Mouse (Mus musculus) retina, postnatal 1 day (tissue): ENCODE results near the gene Rab5if.
"Not testable (repeated sequence)": the region's sequence is repeated elsewhere in the genome, so short reads cannot be mapped to it uniquely, and the experiment has no call there.

Experiments used
- DNase-seq: peaks from one replicate; pipeline ENCODE4 v3.0.0-alpha.2; 2012

Gene Rab5if

DNA sequence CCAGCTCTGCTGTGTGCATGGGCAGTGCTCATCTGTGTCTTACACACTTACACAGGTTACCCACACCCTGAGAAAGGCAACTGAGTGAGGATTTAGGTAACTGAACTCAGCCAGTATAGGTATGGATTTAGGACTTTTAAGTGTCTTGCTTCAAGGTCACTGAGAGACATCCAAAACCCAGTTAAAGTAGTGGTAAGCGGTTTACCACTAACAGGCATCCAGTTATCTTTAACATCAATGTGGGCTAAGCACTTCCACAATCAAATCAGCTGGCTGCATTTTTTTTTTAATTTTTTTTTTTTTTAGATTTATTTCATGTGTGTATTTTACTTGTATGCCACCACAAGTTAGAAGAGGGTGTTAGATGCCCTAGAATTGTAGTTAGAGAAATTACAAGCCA is 6.6 kb upstream of the Rab5if start:
- DNase-seq: no peak

DNA sequence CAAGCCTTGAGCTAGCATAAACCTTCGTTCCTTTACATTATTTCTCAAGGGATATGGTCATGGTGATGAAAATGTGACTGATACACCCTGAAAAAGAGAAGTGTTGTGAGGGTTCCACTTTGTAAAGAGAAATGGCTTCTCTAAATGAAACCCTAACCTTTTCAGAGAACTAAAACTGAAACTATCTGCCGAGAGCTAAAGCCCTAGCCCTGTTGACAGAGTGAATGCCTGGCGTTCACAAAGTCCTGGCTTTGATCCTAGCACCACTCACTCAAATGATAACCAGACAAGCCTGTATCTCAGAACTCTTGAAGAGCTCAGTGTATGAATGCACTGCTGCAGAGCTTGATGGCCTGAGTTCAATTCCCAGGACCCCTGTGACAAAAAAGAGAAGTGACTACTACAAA is 5.5 kb upstream of the Rab5if start:
- DNase-seq: no peak

DNA sequence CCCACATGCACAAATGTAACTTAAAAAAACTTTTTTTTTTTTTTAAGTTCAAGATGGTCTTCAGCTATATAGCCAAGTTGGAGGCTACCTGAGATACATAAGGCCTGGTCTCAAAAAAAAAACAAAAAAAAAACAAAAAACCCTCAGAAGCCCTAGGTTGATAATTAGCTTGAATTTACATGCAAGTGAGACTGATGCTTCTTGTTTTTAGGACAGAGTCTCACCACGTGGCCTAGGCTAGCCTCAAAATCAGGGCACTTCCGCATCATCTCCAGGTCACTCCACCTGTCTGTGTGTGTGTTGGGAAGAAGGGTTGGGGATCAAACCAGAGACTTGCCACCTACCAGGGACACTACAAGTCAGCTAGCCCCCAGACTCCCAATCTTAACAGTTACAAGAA is 5.1 kb upstream of the Rab5if start, which contains the start of gene 4930518I15Rik:
4930518I15Rik (minus strand) TSS at position 112 of the 400 bp plus-strand sequence.
- DNase-seq: no peak

DNA sequence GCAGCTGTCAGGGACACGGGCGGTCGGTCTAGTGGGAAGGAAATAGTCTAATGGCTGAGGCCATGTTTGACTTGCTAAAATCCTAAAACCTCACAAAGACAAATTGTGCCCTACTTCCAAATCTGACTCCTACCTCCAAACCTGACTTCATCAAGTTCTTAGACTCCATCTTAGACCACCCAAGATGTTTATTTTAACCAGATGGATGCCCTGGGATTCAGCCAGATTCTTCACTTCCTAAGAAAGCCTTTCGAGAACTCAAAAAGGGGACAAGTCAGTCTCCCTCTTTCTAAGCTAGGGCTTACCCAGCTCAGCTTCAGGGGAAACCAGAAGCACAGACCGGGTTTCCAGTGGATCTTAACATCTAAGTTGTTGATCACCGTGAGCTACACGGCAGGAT is 4.3 kb upstream of the Rab5if start:
- no peak for DNase-seq

DNA sequence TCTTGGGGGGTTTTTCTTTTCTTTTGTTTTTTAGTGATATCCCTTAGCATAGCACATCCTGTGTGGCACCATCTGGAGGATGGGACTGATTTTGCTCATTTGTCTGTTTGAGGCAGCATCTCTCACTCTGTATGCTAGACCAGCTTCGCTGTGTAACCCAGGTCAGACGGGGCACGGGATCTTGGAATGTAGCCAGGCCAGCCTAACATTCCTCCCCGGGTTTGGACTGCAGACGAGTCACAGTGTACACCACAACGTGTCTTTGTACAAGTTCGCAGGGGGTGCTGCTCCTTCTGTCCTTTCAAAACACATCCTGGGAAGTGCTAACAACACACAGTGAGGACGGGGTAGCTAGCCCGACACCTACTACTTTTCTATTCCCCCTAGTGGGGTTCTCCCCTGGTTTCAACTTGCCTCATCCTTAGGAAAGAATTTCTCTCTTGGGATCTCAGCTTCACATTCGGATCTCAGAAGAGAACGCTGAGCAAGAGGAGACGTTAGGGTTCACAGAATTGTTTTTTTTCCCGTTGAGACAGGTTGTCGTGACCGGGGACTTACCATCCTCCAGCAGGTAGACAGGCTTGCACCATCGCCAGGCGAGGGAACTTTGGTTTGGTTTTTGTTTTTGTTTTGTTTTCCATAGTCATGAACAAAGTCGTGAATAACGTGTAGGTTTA is 749 bp upstream of the Rab5if start:
- peak; percentile 56 for DNase-seq

DNA sequence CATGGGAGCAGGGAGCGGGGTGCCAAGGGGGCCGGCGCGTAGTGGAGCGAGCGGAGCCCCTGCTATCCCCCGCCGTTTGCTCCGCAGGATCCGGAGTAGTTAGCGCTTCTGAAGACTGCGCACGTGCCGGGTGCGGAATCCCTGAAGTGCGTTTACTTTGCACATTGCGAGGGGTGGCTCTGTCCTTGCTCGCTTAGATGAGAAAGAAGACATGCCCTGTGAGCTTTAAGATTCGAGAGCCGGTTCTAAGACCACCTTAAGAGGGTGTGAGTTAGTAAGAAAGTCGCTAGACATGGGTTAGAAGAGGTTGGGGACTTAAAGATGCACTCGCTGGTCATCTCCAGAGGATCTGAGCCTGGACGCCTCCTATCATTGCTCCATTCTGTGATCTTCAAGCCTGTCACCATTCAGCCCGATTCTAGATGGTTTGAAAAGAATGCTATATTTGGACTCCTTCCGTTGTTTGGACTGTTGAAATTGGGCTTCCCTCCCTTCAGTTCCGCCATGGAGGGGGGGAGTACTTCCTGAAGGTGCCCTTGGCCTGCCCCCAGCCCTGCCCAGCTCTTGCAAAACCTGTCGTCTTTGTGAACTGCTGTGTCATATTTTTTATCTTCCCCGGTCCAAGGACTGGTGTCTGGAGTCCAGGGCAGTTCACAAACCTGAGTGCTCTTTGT is 696 bp downstream of the Rab5if start:
- DNase-seq: no peak

DNA sequence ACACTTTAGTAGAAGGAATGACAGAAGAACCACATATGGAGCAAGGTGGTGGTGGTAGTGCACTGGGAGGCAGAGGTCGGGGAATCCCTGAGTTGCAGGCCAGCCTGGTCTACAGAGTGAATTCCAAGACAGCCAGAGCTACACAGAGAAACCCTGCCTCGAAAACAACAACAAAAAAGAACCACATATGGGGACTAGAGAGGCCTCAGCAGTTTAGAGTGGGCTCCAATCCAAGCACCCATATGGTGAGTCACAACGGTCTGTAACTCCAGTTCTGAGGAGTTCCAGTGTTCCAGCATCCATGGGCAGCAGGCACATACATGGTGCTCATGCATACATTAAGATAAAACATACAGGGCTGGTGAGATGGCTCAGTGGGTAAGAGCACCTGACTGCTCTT is 1.6 kb downstream of the Rab5if start:
- no peak for DNase-seq

- DNase-seq: no peak
These were observed 6.1 kb downstream of the Rab5if start for GRCm38 (mm10) chr2:156868994-156869393.

- no peak for DNase-seq
These were observed 6.6 kb downstream of the Rab5if start for GRCm38 (mm10) chr2:156869554-156869953.

DNA sequence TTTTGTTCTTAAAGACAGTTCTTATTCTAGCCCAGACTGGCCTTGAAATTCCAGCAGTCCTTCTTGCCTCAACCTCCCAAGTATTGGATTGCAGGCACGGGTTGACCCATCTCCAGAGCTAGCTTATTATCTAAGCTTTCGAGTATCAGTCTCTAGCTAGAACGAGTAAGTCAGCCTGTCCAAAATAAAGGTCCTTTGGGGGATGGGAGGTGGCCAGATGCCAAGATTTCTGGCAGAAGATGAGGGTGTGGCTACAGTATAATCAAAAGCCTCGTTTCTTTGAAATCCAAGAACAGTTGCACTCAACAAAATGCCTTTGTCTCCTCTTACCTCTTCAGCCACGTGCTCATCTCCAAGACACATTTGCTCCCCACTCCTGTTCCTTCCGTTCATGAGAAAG is 7.6 kb downstream of the Rab5if start:
- DNase-seq: no peak

- DNase-seq: peak; percentile 79
These were observed 10.7 kb downstream of the Rab5if start for GRCm38 (mm10) chr2:156873629-156874028.

DNA sequence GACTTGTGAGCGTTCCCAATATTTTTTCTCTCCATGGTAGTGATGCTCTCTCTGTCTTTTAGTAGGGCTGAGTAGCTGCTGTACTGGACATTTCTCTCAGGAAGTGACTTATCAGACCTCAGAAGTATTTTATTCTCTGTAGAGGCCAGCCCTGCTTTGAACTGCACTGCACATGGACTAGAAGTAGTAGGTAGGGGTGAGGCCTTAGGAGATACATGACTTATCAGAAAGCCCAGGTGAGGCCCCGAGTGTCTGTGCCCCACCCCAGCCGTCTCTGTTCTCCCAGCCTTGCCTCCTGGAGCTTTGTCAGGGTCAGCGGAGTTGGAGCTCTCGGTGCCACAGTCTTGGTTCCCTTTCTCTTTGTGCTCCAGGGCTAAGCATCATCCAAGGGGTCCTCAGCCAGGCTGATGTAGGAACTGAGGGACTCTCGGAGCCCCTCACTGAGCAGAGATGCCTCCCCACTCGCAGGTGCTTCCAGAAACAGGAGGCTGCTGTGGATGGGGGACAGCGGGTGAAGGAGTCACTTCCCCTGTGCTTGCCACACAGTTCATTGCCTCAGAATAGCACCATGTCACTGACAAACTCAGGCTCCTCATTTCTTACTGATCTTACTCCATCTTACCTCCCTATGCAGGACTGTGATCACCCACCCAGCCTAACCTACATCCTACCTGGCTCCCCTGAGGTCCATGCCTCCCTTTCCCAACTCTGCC is 11.3 kb downstream of the Rab5if start:
- DNase-seq: no peak

GRCm38 (mm10) chr2:156874760-156875510 is 12.0 kb downstream of the Rab5if start:
- DNase-seq: no peak

DNA sequence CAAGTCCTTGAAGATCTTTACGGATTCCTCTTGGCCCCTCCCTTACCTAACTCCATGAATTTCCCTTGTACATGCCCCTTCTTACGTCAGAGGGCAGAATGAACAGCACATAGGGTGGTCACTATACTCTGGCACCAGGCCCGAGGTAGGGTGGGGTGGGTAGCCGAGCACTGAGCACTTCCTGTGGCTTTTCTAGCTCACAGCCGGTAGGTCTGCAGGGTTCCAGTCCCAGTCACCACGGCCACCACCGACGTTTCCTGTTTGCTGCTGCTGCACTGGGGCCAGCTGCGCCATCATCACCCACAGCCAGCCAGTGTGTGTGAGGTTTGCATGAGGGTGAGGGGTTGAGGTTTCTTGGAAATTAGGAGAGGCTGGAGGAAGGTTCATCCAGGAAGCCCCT is 14.8 kb downstream of the Rab5if start:
- DNase-seq: no peak

DNA sequence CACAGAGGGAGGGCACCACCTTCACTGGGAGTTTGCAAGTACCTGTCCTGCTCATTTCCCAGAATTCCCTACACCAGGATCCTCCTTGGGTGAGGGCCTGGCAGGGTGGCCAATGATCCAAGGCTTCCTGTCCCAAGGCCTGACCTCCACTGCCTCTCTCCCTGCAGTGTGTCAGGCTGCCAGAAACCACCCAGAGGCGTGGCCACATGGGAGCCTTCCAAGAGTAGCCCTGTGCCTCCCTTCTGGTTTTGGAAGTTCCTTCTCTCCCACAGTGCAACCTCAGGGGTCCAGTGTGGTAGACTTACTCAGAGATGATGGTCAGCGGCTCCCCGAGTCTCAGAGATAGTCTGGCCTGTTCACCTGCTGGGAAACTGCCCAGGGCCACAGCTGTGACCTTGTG is 16.6 kb downstream of the Rab5if start:
- no peak for DNase-seq

DNA sequence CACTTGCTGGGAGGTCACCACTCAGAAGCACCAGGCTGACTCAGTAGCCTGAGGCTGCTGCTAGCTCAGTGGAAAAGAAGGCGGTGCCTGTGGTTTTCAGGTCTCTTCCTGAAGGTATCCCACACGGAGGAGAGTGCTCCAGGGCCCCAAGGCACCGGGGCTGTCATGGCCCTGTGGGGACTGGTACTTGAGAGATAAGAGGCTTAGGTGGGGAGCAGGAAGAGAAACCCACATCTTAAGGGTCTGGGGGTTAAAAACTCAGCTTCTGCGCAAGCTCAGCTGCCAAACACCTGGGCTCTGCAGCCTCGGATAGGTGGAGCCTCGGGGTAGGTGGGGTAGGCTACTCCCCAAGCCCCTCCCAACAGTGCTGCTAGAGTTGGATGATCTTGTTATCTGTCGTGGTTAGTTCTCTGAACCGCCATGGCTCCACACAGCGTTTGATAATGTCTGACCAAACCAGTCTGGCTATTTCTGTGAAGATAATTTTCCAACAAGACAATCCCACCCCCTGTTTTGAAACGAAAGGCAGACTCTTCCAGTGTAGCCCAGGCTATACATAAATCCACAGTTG is 19.6 kb downstream of the Rab5if start:
- no peak for DNase-seq

- DNase-seq: no peak
These were observed 21.7 kb downstream of the Rab5if start for GRCm38 (mm10) chr2:156884396-156885211.

GRCm38 (mm10) chr2:156885666-156886065 is 22.7 kb downstream of the Rab5if start:
- DNase-seq: not testable (repeated sequence)

DNA sequence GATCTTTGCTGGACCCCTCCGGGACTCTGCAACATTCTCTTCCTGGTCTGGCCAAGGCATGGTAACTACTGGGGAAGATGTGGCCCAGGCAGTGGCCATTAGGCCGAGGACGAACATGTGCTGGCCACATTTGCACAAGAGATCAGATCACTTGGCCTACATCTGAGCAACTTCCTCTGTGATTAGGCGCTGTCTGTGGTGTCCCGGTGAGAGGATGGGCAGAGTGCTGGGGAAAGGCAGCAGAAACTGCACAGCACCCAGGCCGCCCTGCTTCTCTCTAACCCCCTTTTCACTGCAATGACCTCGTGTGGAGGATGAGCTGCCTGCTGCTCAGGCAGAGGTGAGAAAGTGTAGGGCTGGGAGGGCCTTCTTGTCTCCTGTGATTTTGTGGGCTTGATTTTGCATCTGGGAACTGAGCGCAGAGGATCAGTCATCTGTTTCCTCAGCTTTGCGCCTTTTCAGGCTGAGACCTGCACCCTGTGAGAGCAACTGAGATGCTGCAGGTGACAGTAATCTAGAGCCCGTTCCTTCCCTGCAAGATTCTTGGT is 23.2 kb downstream of the Rab5if start:
- no peak for DNase-seq

- no peak for DNase-seq
These were observed 24.1 kb downstream of the Rab5if start, which contains the start of gene Sla2 for GRCm38 (mm10) chr2:156887017-156887416. Sla2 (minus strand) TSS chr2:156887192.

DNA sequence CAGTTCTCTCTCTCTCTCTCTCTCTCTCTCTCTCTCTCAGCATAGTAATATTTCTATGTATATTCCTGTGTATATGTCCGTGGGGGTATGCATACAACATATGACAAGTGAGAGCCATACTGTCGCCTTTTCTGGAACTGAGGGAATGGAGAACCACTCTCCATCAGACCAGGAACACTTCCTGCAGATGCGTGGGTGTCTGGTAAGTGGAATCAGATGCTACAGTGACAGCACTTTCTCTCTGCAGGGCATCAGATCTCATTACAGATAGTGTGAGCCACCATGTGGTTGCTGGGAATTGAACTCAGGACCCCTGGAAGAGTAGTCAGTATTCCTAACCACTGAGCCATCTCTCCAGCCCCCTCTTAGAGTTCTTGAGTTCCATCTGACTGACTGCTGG is 25.6 kb downstream of the Rab5if start:
- DNase-seq: no peak

DNA sequence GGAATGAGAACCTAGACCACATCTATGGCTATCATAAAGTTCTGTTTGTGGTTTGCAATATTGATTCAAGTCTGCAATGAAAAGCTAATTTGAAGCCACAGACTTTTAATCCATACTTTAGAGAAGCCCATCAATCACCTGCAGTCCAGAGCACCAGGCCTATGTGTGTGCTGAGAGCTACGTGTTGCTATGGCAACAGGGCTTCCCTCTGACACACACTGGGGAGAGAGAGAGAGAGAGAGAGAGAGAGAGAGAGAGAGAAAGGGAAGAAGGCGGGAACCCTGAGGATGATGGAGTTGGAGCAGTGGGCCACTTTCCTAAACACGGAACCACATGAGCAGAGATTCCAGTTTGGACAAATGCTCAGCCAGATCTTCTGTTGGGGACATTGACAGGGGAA is 29.3 kb downstream of the Rab5if start:
- DNase-seq: peak; percentile 49
